Mouse (Mus musculus): ENCODE measurements around the gene Dscaml1. TPM values are rescaled to one million over a fixed set of nuclear protein-coding genes. Genes with fewer than 3 reads are reported as not detected.

Dscaml1 gene
- polyA plus RNA-seq, 1 experiment = 1.3 TPM

GRCm38 (mm10) chr9:45556882-45557281 is 130.5 kb downstream of the Dscaml1 start:
- no peaks in the 10 kb centered on the region for H3K4me1 ChIP-seq (ENCODE audit: control insufficient read depth, insufficient read depth, insufficient read length)
- WGBS = 72% methylated on average over 3 of the region's 3 CpGs
- no peaks in the 10 kb centered on the region for H3K36me3 ChIP-seq (ENCODE audit: control insufficient read depth, insufficient read depth, low read length)
- H3K27ac ChIP-seq (ENCODE audit: insufficient read depth, low read length) = no peak overlapping the region
- H3K27me3 ChIP-seq (ENCODE audit: control insufficient read depth, insufficient read depth, low read length) = no peaks in the 10 kb centered on the region
- no peak for DNase-seq (ENCODE audit: low read depth in 1 of 2, low spot score in 2 of 2)
- no peak overlapping the region for H3K4me3 ChIP-seq (ENCODE audit: extremely low read depth, insufficient read depth, insufficient read length)
- TF ChIP-seq CTCF (IDR thresholded peaks at IDR 0.05; ENCODE audit: extremely low read depth, insufficient read depth, insufficient read length, insufficient replicate concordance) = no peak

DNA sequence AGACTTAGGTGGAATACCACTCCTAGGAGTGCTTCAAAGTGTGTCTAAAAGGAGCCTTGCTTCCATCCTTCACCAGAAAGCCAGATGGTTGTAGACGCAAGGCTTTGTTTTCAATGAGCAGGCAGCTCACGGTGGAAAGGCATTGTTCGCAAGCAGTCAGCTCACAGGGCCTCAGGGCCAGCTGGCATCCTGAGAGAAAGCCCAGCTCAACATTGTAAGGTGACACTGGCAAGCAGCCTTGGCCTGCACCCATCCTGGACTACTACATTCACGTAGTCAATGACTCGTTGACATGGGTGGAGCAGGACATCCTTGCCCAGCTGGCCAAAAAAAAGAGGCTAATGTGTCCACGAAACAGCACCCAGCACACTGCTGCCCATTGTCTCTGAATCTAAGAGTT is 134.6 kb downstream of the Dscaml1 start:
- Histone ChIP-seq H3K4me3 (ENCODE audit: extremely low read depth, insufficient read depth, insufficient read length) (no peak overlapping the region), H3K27me3 (ENCODE audit: control insufficient read depth, insufficient read depth, low read length) (no peaks in the 10 kb centered on the region), H3K27ac (ENCODE audit: insufficient read depth, low read length) (no peak overlapping the region), H3K36me3 (ENCODE audit: control insufficient read depth, insufficient read depth, low read length) (no peaks in the 10 kb centered on the region), H3K4me1 (ENCODE audit: control insufficient read depth, insufficient read depth, insufficient read length) (no peaks in the 10 kb centered on the region)
- WGBS = 89% methylated on average over 6 of the region's 6 CpGs
- DNase-seq (ENCODE audit: low read depth in 1 of 2, low spot score in 2 of 2) = no peak
- TF ChIP-seq CTCF (IDR thresholded peaks at IDR 0.05; ENCODE audit: extremely low read depth, insufficient read depth, insufficient read length, insufficient replicate concordance) (no peak), POLR2A (IDR thresholded peaks at IDR 0.05; ENCODE audit: low read depth, low read length) (no peak)

DNA sequence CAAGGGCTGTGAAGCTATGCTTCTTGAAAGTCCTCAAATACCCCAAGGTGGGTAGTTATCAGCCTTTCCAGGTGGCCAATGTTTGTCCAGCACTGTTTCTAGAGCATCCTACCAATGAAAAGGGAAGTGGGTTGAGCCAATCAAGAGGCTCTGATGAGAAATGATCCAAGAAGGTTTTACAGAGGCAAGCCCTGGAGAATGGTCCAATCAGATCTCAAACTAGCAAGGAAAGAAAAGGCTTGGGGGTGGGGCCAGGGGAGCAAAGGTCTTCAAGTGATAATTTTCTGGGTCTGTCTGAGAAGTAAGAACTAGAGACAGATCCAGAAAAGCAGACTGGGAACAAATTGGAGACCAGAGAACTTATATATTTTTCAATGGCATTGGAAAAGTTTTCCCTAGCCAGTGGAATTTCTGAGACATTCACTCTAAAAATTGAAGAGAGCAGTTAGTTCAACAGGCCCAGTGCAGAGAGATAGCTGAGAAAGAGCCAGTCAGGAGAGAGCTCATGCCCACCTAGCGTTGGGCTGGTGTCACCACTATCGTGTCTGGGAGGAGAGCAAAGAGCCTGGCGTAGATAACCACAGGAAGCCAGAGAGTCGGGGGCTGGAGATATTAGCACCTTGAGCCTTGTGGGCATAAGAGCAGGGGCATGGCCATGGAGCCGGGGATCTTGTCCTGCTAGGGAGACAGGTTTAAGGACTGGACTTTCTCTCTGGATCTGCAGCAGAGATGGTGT is 140.6 kb downstream of the Dscaml1 start:
- H3K36me3 ChIP-seq (ENCODE audit: control insufficient read depth, insufficient read depth, low read length) = no peaks in the 10 kb centered on the region
- no peak for TF ChIP-seq POLR2A (IDR thresholded peaks at IDR 0.05; ENCODE audit: low read depth, low read length)
- no peak for TF ChIP-seq CTCF (IDR thresholded peaks at IDR 0.05; ENCODE audit: extremely low read depth, insufficient read depth, insufficient read length, insufficient replicate concordance)
- no peak overlapping the region for H3K4me3 ChIP-seq (ENCODE audit: extremely low read depth, insufficient read depth, insufficient read length)
- no peaks in the 10 kb centered on the region for H3K4me1 ChIP-seq (ENCODE audit: control insufficient read depth, insufficient read depth, insufficient read length)
- 64% methylated on average over 5 of the region's 5 CpGs for WGBS
- no peak overlapping the region for H3K27ac ChIP-seq (ENCODE audit: insufficient read depth, low read length)
- no peaks in the 10 kb centered on the region for H3K27me3 ChIP-seq (ENCODE audit: control insufficient read depth, insufficient read depth, low read length)
- DNase-seq (ENCODE audit: low read depth in 1 of 2, low spot score in 2 of 2) = no peak

- Histone ChIP-seq H3K27ac (ENCODE audit: insufficient read depth, low read length) (no peak overlapping the region), H3K4me1 (ENCODE audit: control insufficient read depth, insufficient read depth, insufficient read length) (no peaks in the 10 kb centered on the region), H3K4me3 (ENCODE audit: extremely low read depth, insufficient read depth, insufficient read length) (no peak overlapping the region), H3K36me3 (ENCODE audit: control insufficient read depth, insufficient read depth, low read length) (no peaks in the 10 kb centered on the region), H3K27me3 (ENCODE audit: control insufficient read depth, insufficient read depth, low read length) (no peaks in the 10 kb centered on the region)
- DNase-seq (ENCODE audit: low read depth in 1 of 2, low spot score in 2 of 2) = no peak
- no peak for TF ChIP-seq CTCF (IDR thresholded peaks at IDR 0.05; ENCODE audit: extremely low read depth, insufficient read depth, insufficient read length, insufficient replicate concordance)
- no peak for TF ChIP-seq POLR2A (IDR thresholded peaks at IDR 0.05; ENCODE audit: low read depth, low read length)
- 72% methylated on average over 3 of the region's 3 CpGs for WGBS
These were observed 143.3 kb downstream of the Dscaml1 start for GRCm38 (mm10) chr9:45569680-45570079.

DNA sequence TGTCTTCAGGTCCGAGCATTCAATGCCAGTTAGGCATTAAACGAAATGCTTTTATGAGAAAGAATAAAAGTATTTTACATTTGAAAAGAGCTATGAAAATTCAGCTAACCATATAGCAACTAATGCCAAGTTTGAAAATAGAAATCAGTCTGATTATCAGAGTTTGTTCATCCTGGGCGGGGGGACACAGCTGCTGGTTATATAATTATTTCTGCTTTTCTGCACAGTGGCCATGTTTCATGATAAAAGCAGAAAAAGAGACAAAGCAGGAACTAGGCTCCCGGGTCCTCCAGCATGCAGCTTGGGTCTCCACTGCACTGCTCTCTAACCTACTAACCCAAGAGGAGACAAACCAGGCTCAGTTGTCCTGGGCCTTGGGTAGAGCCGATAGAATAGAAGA is 143.9 kb downstream of the Dscaml1 start:
- Histone ChIP-seq H3K27me3 (ENCODE audit: control insufficient read depth, insufficient read depth, low read length) (no peaks in the 10 kb centered on the region), H3K4me3 (ENCODE audit: extremely low read depth, insufficient read depth, insufficient read length) (no peak overlapping the region), H3K27ac (ENCODE audit: insufficient read depth, low read length) (no peak overlapping the region), H3K36me3 (ENCODE audit: control insufficient read depth, insufficient read depth, low read length) (no peaks in the 10 kb centered on the region), H3K4me1 (ENCODE audit: control insufficient read depth, insufficient read depth, insufficient read length) (no peaks in the 10 kb centered on the region)
- TF ChIP-seq POLR2A (IDR thresholded peaks at IDR 0.05; ENCODE audit: low read depth, low read length) (no peak), CTCF (IDR thresholded peaks at IDR 0.05; ENCODE audit: extremely low read depth, insufficient read depth, insufficient read length, insufficient replicate concordance) (no peak)
- 73% methylated on average over 5 of the region's 5 CpGs for WGBS
- no peak for DNase-seq (ENCODE audit: low read depth in 1 of 2, low spot score in 2 of 2)

DNA sequence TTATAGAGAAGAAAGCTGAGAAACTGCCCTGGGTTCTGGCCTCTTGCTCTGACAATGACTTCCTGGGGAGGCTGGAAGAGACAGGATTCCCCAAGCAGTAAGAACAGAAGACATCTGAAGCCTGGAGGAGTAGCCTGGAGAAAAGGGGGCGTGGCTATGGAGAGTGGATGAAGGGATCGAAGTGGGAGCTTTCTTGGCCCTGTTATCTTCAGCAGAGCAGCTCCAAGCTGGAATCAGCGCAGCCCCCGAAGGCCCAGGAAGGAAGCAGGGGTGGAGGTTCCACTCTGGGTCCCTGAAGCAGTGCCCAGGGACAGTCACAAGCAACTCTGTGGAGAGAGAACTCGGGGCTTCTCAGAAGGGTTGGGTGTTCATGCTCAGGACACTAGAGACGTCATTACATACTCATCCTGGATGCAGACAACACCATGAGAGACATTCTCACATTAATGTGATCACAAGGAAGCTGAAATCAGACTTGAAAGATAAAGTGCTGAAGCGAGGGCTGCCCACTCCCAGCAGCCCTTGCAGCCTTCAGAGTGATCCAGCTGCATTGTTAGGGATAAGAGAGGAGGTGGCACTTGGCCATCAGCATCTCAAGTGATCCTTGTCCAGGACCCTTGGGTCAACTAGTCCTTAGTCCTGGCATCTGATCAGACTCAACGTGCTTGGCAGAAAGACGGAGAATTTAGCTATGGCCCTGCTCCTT is 146.5 kb downstream of the Dscaml1 start:
- no peaks in the 10 kb centered on the region for H3K4me1 ChIP-seq (ENCODE audit: control insufficient read depth, insufficient read depth, insufficient read length)
- DNase-seq (ENCODE audit: low read depth in 1 of 2, low spot score in 2 of 2) = no peak
- H3K4me3 ChIP-seq (ENCODE audit: extremely low read depth, insufficient read depth, insufficient read length) = no peak overlapping the region
- no peak for TF ChIP-seq CTCF (IDR thresholded peaks at IDR 0.05; ENCODE audit: extremely low read depth, insufficient read depth, insufficient read length, insufficient replicate concordance)
- no peaks in the 10 kb centered on the region for H3K36me3 ChIP-seq (ENCODE audit: control insufficient read depth, insufficient read depth, low read length)
- no peak overlapping the region for H3K27ac ChIP-seq (ENCODE audit: insufficient read depth, low read length)
- H3K27me3 ChIP-seq (ENCODE audit: control insufficient read depth, insufficient read depth, low read length) = no peaks in the 10 kb centered on the region
- 52% methylated on average over 9 of the region's 9 CpGs for WGBS

DNA sequence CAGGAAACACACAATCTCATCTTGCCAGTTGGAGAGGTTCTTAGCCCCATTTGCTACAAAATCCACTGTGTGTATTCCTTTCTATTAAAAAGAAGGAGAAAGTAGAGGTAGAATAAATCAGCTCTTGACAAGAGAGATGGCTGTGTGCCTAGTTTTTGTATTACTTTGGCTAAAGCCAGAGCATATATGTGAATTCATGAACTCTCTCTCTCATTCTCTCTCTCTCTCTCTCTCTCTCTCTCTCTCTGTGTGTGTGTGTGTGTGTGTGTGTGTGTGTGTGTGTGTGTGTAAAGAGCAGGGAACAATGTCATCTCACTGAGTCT is 147.0 kb downstream of the Dscaml1 start:
- Histone ChIP-seq H3K36me3 (ENCODE audit: control insufficient read depth, insufficient read depth, low read length) (no peaks in the 10 kb centered on the region), H3K4me3 (ENCODE audit: extremely low read depth, insufficient read depth, insufficient read length) (no peak overlapping the region), H3K27ac (ENCODE audit: insufficient read depth, low read length) (no peak overlapping the region), H3K27me3 (ENCODE audit: control insufficient read depth, insufficient read depth, low read length) (no peaks in the 10 kb centered on the region), H3K4me1 (ENCODE audit: control insufficient read depth, insufficient read depth, insufficient read length) (no peaks in the 10 kb centered on the region)
- TF ChIP-seq POLR2A (IDR thresholded peaks at IDR 0.05; ENCODE audit: low read depth, low read length) (no peak), CTCF (IDR thresholded peaks at IDR 0.05; ENCODE audit: extremely low read depth, insufficient read depth, insufficient read length, insufficient replicate concordance) (no peak)
- DNase-seq (ENCODE audit: low read depth in 1 of 2, low spot score in 2 of 2) = no peak
